Mouse (Mus musculus) forebrain, postnatal 0 days (tissue): ENCODE measurements around the gene Htr3a. TPM values are rescaled to one million over a fixed set of nuclear protein-coding genes. Genes with fewer than 3 reads are reported as not detected.

Source experiments
- ATAC-seq: fragments of 200-750 bp; cut with Nextera tagmentation; 2 replicates; pipeline ENCODE4 v1.8.0; 2017; ENCODE audit warnings: mild to moderate bottlenecking, moderate library complexity
- DNase-seq: peaks from one replicate; pipeline ENCODE4 v3.0.0-alpha.2; 2015
- H3K27ac ChIP-seq: fragments of 300-500 bp; sonication (generic); 2 replicates; pipeline ENCODE4 v1.5.1; 2014; ENCODE audit warnings: low read depth, mild to moderate bottlenecking, antibody characterized with exemption, low read length, moderate library complexity, mixed read lengths
- H3K27me3 ChIP-seq: fragments of 300-500 bp; sonication (generic); 2 replicates; pipeline ENCODE4 v1.6.1; 2014; ENCODE audit warnings: mild to moderate bottlenecking, low read length, mixed read lengths; ENCODE audit not compliant: insufficient read depth
- H3K36me3 ChIP-seq: fragments of 300-500 bp; sonication (generic); 2 replicates; pipeline ENCODE4 v1.6.1; 2014; ENCODE audit warnings: mild to moderate bottlenecking, moderate library complexity; ENCODE audit not compliant: insufficient read depth
- H3K4me1 ChIP-seq: fragments of 300-500 bp; sonication (generic); 2 replicates; pipeline ENCODE4 v1.6.1; 2014; ENCODE audit warnings: antibody characterized with exemption; ENCODE audit not compliant: insufficient read depth
- H3K4me2 ChIP-seq: fragments of 300-500 bp; sonication (generic); 2 replicates; pipeline ENCODE4 v1.6.1; 2014; ENCODE audit warnings: low read depth, mild to moderate bottlenecking, moderate library complexity
- H3K4me3 ChIP-seq: fragments of 300-500 bp; sonication (generic); 2 replicates; pipeline ENCODE4 v1.5.1; 2014; ENCODE audit warnings: low read depth, low read length, mixed read lengths
- H3K9ac ChIP-seq: fragments of 300-500 bp; sonication (generic); 2 replicates; pipeline ENCODE4 v1.6.1; 2014; ENCODE audit warnings: mild to moderate bottlenecking
- H3K9me3 ChIP-seq: fragments of 300-500 bp; sonication (generic); 2 replicates; pipeline ENCODE4 v1.6.1; 2016; ENCODE audit warnings: low read length
- CTCF ChIP-seq: sonication (generic); IDR thresholded peaks from 2 replicates; pipeline ENCODE4 v1.5.1; 2016; ENCODE audit warnings: antibody characterized with exemption, control low read depth, low read depth
- WGBS: fragments of 180-500 bp; shearing (Covaris S2); extraction: QIAGEN DNeasy Blood & Tissue Kit; methylation state at CpG from one replicate; pipeline ENCODE4 v1.1.7; 2014; 5-methylcytosine and 5-hydroxymethylcytosine counted together
- polyA plus RNA-seq: library from polyadenylated mRNA; unstranded; fragments of >200 nt; fragmentation: Nextera tagmentation; extraction: Ambion mirVana; gene quantifications from 2 replicates; pipeline ENCODE4 v1.2.1, GENCODE M21; 2015
- total RNA-seq: library from RNA; depleted of rRNA; stranded (reverse); fragments of >200 nt; gene quantifications from 2 replicates; pipeline ENCODE4 v1.2.3, GENCODE M21; 2014; rRNA removed

Gene Htr3a
- total and polyA plus RNA-seq, 2 experiments from 2014 or later, result 6.2 to 9.4 TPM

DNA sequence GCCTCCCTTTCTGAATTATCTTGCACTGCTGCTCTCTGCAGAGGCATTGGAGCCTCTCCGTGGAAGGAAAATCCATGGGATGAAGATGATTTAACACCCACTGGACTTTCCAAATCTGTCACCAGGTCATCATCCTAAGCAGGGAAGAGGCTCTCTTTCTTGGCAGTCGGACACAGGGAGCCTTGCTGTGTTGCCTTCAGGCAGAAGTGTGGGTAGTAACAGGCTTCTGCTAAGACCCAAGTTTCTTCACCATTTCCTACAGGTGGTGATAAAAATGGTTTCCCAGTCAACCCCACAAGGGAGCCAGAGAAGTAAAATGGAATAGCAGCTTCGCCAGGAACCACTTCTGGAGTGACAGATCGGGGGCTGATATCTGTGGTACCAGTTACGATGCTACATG is 61.4 kb downstream of the Htr3a start:
- WGBS, result 92% methylated on average over 5 of the region's 5 CpGs
- DNase-seq (no peak), ATAC-seq (no peak)
- Histone ChIP-seq H3K27ac (no peak overlapping the region), H3K36me3 (no peaks in the 10 kb centered on the region), H3K27me3 (no peaks in the 10 kb centered on the region), H3K4me1 (no peaks in the 10 kb centered on the region), H3K4me2 (no peak overlapping the region), H3K4me3 (no peak overlapping the region), H3K9ac (no peak overlapping the region), H3K9me3 (no peaks in the 10 kb centered on the region)
- no peak for TF ChIP-seq CTCF

Other genes starting within 250 kb of the Htr3a start
- gene Zbtb16, start 74.9 kb downstream of the Htr3a start, total RNA-seq, result 8.2 and 12.6 TPM in 2 replicates
- 4.7 and 6.8 TPM in 2 replicates for gene Zbtb16, start 74.9 kb downstream of the Htr3a start, polyA plus RNA-seq
- 0.10 TPM in 1 of 2 replicates, not detected in the other for gene Htr3b, start 53.9 kb upstream of the Htr3a start, total RNA-seq
- 0.09 TPM in 1 of 2 replicates, not detected in the other for gene Htr3b, start 53.9 kb upstream of the Htr3a start, polyA plus RNA-seq
- 18.0 and 20.2 TPM in 2 replicates for gene Usp28, start 74.3 kb upstream of the Htr3a start, total RNA-seq
- gene Usp28, start 74.3 kb upstream of the Htr3a start, polyA plus RNA-seq, result 8.3 and 12.7 TPM in 2 replicates
- 15.2 and 18.6 TPM in 2 replicates for gene Zw10, start 144.5 kb upstream of the Htr3a start, total RNA-seq
- 12.3 and 16.1 TPM in 2 replicates for gene Zw10, start 144.5 kb upstream of the Htr3a start, polyA plus RNA-seq
- gene Tmprss5, start 170.2 kb upstream of the Htr3a start, total RNA-seq, result 0.14 and 1.0 TPM in 2 replicates
- 0.88 and 1.4 TPM in 2 replicates for gene Tmprss5, start 170.2 kb upstream of the Htr3a start, polyA plus RNA-seq